Mouse (Mus musculus): ENCODE measurements around the gene Gm21977. TPM values are rescaled to one million over a fixed set of nuclear protein-coding genes. Genes with fewer than 3 reads are reported as not detected.
"Not testable (repeated sequence)": the region's sequence is repeated elsewhere in the genome, so short reads cannot be mapped to it uniquely, and the experiment has no call there.

The Gm21977 gene
- not detected in 2 replicates for polyA plus RNA-seq (2014; fragmentation: Nextera tagmentation; extraction: Ambion mirVana)

DNA sequence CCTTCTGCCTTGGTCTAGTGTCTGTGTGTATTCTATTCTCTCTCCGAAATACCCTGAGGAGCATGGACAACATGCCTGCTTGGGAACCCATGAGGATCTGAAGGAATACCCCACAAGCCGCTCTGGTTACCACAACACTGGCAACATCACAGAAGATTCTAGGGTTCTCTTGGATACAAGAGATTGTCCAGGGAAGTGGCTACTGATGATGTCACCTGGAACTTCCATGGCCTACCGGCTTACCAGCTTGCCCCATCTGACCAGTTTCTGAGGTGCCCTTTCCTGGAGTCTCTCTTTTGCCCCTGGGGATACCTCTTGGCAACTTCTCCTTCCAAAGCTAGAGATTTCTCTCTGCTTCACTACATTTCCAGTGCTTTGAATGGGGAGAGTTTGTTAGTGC lies at the start of gene Gm21977:
Gm21977 (minus strand) TSS at position 101 of the 400 bp plus-strand sequence.
- not testable (repeated sequence) for DNase-seq (ENCODE audit: low spot score); H3K4me3 ChIP-seq (ENCODE audit: low read depth, low read length); H3K9me3 ChIP-seq (ENCODE audit: control insufficient read depth, low read length); H3K4me1 ChIP-seq (replicated peaks; ENCODE audit: control insufficient read depth, insufficient read depth, low read length); H3K9ac ChIP-seq (ENCODE audit: low read length); H3K27ac ChIP-seq (ENCODE audit: low read depth, low read length); H3K4me2 ChIP-seq (ENCODE audit: low read depth, low read length, severe bottlenecking); ATAC-seq (replicated peaks; ENCODE audit: low FRiP score); H3K27me3 ChIP-seq (ENCODE audit: control insufficient read depth, insufficient read depth, low read length); H3K36me3 ChIP-seq (ENCODE audit: control insufficient read depth, insufficient read depth, low read length)
- no CpG with 5 or more reads among the region's 3 CpGs for WGBS

Other genes starting within 250 kb of the Gm21977 start
- not detected in 2 replicates for gene Gm3633, start 211.6 kb downstream of the Gm21977 start, polyA plus RNA-seq (2014; fragmentation: Nextera tagmentation; extraction: Ambion mirVana)
- gene Gm10378, start 197.5 kb downstream of the Gm21977 start, polyA plus RNA-seq (2014; fragmentation: Nextera tagmentation; extraction: Ambion mirVana) = not detected in 2 replicates
- not detected in 2 replicates for gene Gm3015, start 84.7 kb downstream of the Gm21977 start, polyA plus RNA-seq (2014; fragmentation: Nextera tagmentation; extraction: Ambion mirVana)
- not detected in 2 replicates for gene Gm10377, start 55.5 kb downstream of the Gm21977 start, polyA plus RNA-seq (2014; fragmentation: Nextera tagmentation; extraction: Ambion mirVana)
- gene Gm8082, start 140.1 kb upstream of the Gm21977 start, polyA plus RNA-seq (2014; fragmentation: Nextera tagmentation; extraction: Ambion mirVana) = not detected in 2 replicates
- not detected in 2 replicates for gene Gm10376, start 162.2 kb upstream of the Gm21977 start, polyA plus RNA-seq (2014; fragmentation: Nextera tagmentation; extraction: Ambion mirVana)
- not detected in 2 replicates for gene Gm8094, start 223.2 kb upstream of the Gm21977 start, polyA plus RNA-seq (2014; fragmentation: Nextera tagmentation; extraction: Ambion mirVana)
- gene Gm8104, start 247.1 kb upstream of the Gm21977 start, polyA plus RNA-seq (2014; fragmentation: Nextera tagmentation; extraction: Ambion mirVana) = not detected in 2 replicates